Mouse (Mus musculus) embryonic fibroblast, embryonic 13.5 days (primary cell): Measurements from ENCODE around the gene Ano1.

Experiments
- CTCF ChIP-seq: IDR thresholded peaks from 2 replicates; pipeline ENCODE4 v1.5.1; 2011; ENCODE audit warnings: mild to moderate bottlenecking, control low read depth, low read length, moderate library complexity, borderline replicate concordance; ENCODE audit not compliant: insufficient read depth
- POLR2A ChIP-seq: IDR thresholded peaks from 2 replicates; pipeline ENCODE4 v1.6.1; 2011; ENCODE audit warnings: low read depth, mild to moderate bottlenecking, control low read depth, low read length, moderate library complexity

- TF ChIP-seq CTCF, result no peak
- TF ChIP-seq POLR2A, result no peak
These were observed 74.3 kb downstream of the Ano1 start for GRCm38 (mm10) chr7:144677341-144678086.
